Mouse (Mus musculus) hindbrain, embryonic 16.5 days (tissue): ENCODE data around the gene Rai14. TPM values are rescaled to one million over a fixed set of nuclear protein-coding genes. Genes with fewer than 3 reads are reported as not detected.

Source experiments
- ATAC-seq: fragments of 200-750 bp; cut with Nextera tagmentation; 2 replicates; pipeline ENCODE4 v1.8.0; 2017; ENCODE audit warnings: moderate TSS enrichment, moderate library complexity
- H3K27ac ChIP-seq: fragments of 300-500 bp; sonication (generic); 2 replicates; pipeline ENCODE4 v1.5.1; 2014; ENCODE audit warnings: low read depth, mild to moderate bottlenecking, control low read depth, low read length, moderate library complexity
- H3K27me3 ChIP-seq: fragments of 300-500 bp; sonication (generic); replicated peaks from 2 replicates; pipeline ENCODE4 v1.6.1; 2014; ENCODE audit warnings: low read length; ENCODE audit not compliant: control insufficient read depth, insufficient read depth
- H3K36me3 ChIP-seq: fragments of 300-500 bp; sonication (generic); 2 replicates; pipeline ENCODE4 v1.6.1; 2014; ENCODE audit warnings: mild to moderate bottlenecking, low read length, moderate library complexity, mixed read lengths; ENCODE audit not compliant: control insufficient read depth, insufficient read depth
- H3K4me1 ChIP-seq: fragments of 300-500 bp; sonication (generic); 2 replicates; pipeline ENCODE4 v1.6.1; 2014; ENCODE audit warnings: low read depth, low read length; ENCODE audit not compliant: control insufficient read depth, insufficient read depth
- H3K4me2 ChIP-seq: fragments of 300-500 bp; sonication (generic); 2 replicates; pipeline ENCODE4 v1.6.1; 2014; ENCODE audit warnings: mild to moderate bottlenecking, low read length, control low read depth, moderate library complexity
- H3K4me3 ChIP-seq: fragments of 300-500 bp; sonication (generic); 2 replicates; pipeline ENCODE4 v1.5.1; 2014; ENCODE audit warnings: mild to moderate bottlenecking, low read length, control low read depth, moderate library complexity
- H3K9ac ChIP-seq: fragments of 300-500 bp; sonication (generic); 2 replicates; pipeline ENCODE4 v1.6.1; 2014; ENCODE audit warnings: low read depth, mild to moderate bottlenecking, control low read depth, low read length, moderate library complexity
- H3K9me3 ChIP-seq: fragments of 300-500 bp; sonication (generic); 2 replicates; pipeline ENCODE4 v1.6.1; 2014; ENCODE audit warnings: mild to moderate bottlenecking, low read length, moderate library complexity; ENCODE audit not compliant: control insufficient read depth
- WGBS: fragments of 180-500 bp; shearing (Covaris S2); extraction: QIAGEN DNeasy Blood & Tissue Kit; methylation state at CpG from one replicate; pipeline ENCODE4 v1.1.7; 2014; 5-methylcytosine and 5-hydroxymethylcytosine counted together
- polyA plus RNA-seq: library from polyadenylated mRNA; unstranded; fragments of >200 nt; fragmentation: Nextera tagmentation; extraction: Ambion mirVana; gene quantifications from 2 replicates; pipeline ENCODE4 v1.2.1, GENCODE M21; 2015

Rai14 gene
- polyA plus RNA-seq, 1 experiment from 2014 or later: 8.2 TPM

GRCm38 (mm10) chr15:10640721-10641120 is 73.7 kb downstream of the Rai14 start:
- no peak overlapping the region for H3K4me3 ChIP-seq
- no peak for ATAC-seq
- no peaks in the 10 kb centered on the region for H3K9me3 ChIP-seq
- no peaks in the 10 kb centered on the region for H3K36me3 ChIP-seq
- WGBS: 83% methylated on average over 3 of the region's 3 CpGs
- H3K27ac ChIP-seq: no peak overlapping the region
- no peak overlapping the region for H3K9ac ChIP-seq
- H3K4me1 ChIP-seq: no peaks in the 10 kb centered on the region; the same call in 1 of the 2 replicates
- H3K27me3 ChIP-seq: no peaks in the 10 kb centered on the region
- no peak overlapping the region for H3K4me2 ChIP-seq

GRCm38 (mm10) chr15:10637251-10637793 is 77.1 kb downstream of the Rai14 start:
- Histone ChIP-seq H3K9ac (no peak overlapping the region), H3K4me1 (no peaks in the 10 kb centered on the region; the same call in 1 of the 2 replicates), H3K4me3 (no peak overlapping the region), H3K36me3 (no peaks in the 10 kb centered on the region), H3K9me3 (no peaks in the 10 kb centered on the region), H3K27ac (no peak overlapping the region), H3K4me2 (no peak overlapping the region), H3K27me3 (no peaks in the 10 kb centered on the region)
- ATAC-seq: no peak
- 83% methylated on average over 6 of the region's 6 CpGs for WGBS

- no peak for ATAC-seq
- Histone ChIP-seq H3K36me3 (no peaks in the 10 kb centered on the region), H3K4me2 (no peak overlapping the region), H3K9ac (no peak overlapping the region), H3K9me3 (no peaks in the 10 kb centered on the region), H3K4me1 (no peaks in the 10 kb centered on the region), H3K27ac (no peak overlapping the region), H3K4me3 (no peak overlapping the region), H3K27me3 (no peaks in the 10 kb centered on the region)
- WGBS: 85% methylated on average over 3 of the region's 3 CpGs
Observed at GRCm38 (mm10) chr15:10636844-10637243, 77.6 kb downstream of the Rai14 start.

GRCm38 (mm10) chr15:10635121-10635520 is 79.3 kb downstream of the Rai14 start:
- Histone ChIP-seq H3K4me2 (no peak overlapping the region), H3K36me3 (no peaks in the 10 kb centered on the region), H3K4me3 (no peak overlapping the region), H3K27ac (no peak overlapping the region), H3K9ac (no peak overlapping the region), H3K9me3 (no peaks in the 10 kb centered on the region), H3K4me1 (no peaks in the 10 kb centered on the region), H3K27me3 (no peaks in the 10 kb centered on the region)
- 46% methylated on average over 10 of the region's 10 CpGs for WGBS
- peak; percentile 64 for ATAC-seq

GRCm38 (mm10) chr15:10634176-10634575 is 80.2 kb downstream of the Rai14 start:
- Histone ChIP-seq H3K4me3 (no peak overlapping the region), H3K4me2 (no peak overlapping the region), H3K36me3 (no peaks in the 10 kb centered on the region), H3K9me3 (no peaks in the 10 kb centered on the region), H3K27me3 (no peaks in the 10 kb centered on the region), H3K27ac (no peak overlapping the region), H3K9ac (no peak overlapping the region), H3K4me1 (no peaks in the 10 kb centered on the region)
- ATAC-seq: no peak
- 65% methylated on average over 6 of the region's 6 CpGs for WGBS

GRCm38 (mm10) chr15:10633381-10633780 is 81.0 kb downstream of the Rai14 start:
- Histone ChIP-seq H3K9me3 (no peaks in the 10 kb centered on the region), H3K4me3 (no peak overlapping the region), H3K4me1 (no peaks in the 10 kb centered on the region), H3K9ac (no peak overlapping the region), H3K27me3 (no peaks in the 10 kb centered on the region), H3K4me2 (no peak overlapping the region), H3K36me3 (no peaks in the 10 kb centered on the region), H3K27ac (no peak overlapping the region)
- ATAC-seq: no peak
- WGBS: 90% methylated on average over 4 of the region's 4 CpGs

GRCm38 (mm10) chr15:10632581-10632980 is 81.8 kb downstream of the Rai14 start:
- Histone ChIP-seq H3K9ac (no peak overlapping the region), H3K9me3 (no peaks in the 10 kb centered on the region), H3K4me3 (no peak overlapping the region), H3K4me2 (no peak overlapping the region), H3K27ac (no peak overlapping the region), H3K36me3 (no peaks in the 10 kb centered on the region), H3K27me3 (no peaks in the 10 kb centered on the region), H3K4me1 (no peaks in the 10 kb centered on the region)
- no peak for ATAC-seq
- 88% methylated on average over 9 of the region's 9 CpGs for WGBS

GRCm38 (mm10) chr15:10632060-10632459 is 82.4 kb downstream of the Rai14 start:
- no peaks in the 10 kb centered on the region for H3K27me3 ChIP-seq
- H3K9ac ChIP-seq: no peak overlapping the region
- WGBS: 95% methylated on average over 8 of the region's 8 CpGs
- ATAC-seq: no peak
- no peaks in the 10 kb centered on the region for H3K4me1 ChIP-seq
- no peaks in the 10 kb centered on the region for H3K36me3 ChIP-seq
- H3K27ac ChIP-seq: no peak overlapping the region
- H3K9me3 ChIP-seq: no peaks in the 10 kb centered on the region
- H3K4me2 ChIP-seq: no peak overlapping the region
- no peak overlapping the region for H3K4me3 ChIP-seq

GRCm38 (mm10) chr15:10631541-10631940 is 82.9 kb downstream of the Rai14 start:
- no peaks in the 10 kb centered on the region for H3K36me3 ChIP-seq
- no peak for ATAC-seq
- H3K4me3 ChIP-seq: no peak overlapping the region
- WGBS: 95% methylated on average over 5 of the region's 5 CpGs
- no peaks in the 10 kb centered on the region for H3K9me3 ChIP-seq
- no peaks in the 10 kb centered on the region for H3K4me1 ChIP-seq
- H3K4me2 ChIP-seq: no peak overlapping the region
- no peaks in the 10 kb centered on the region for H3K27me3 ChIP-seq
- H3K9ac ChIP-seq: no peak overlapping the region
- H3K27ac ChIP-seq: no peak overlapping the region

GRCm38 (mm10) chr15:10628980-10629346 is 85.5 kb downstream of the Rai14 start:
- no peak overlapping the region for H3K4me3 ChIP-seq
- H3K9ac ChIP-seq: no peak overlapping the region
- ATAC-seq: no peak
- no peaks in the 10 kb centered on the region for H3K4me1 ChIP-seq
- 88% methylated on average over 6 of the region's 6 CpGs for WGBS
- H3K36me3 ChIP-seq: no peaks in the 10 kb centered on the region
- H3K27me3 ChIP-seq: no peaks in the 10 kb centered on the region
- H3K9me3 ChIP-seq: no peaks in the 10 kb centered on the region
- no peak overlapping the region for H3K27ac ChIP-seq
- H3K4me2 ChIP-seq: no peak overlapping the region
